Mouse (Mus musculus) liver, embryonic 11.5 days (tissue): ENCODE data around the gene Polr1d. TPM values are rescaled to one million over a fixed set of nuclear protein-coding genes. Genes with fewer than 3 reads are reported as not detected.

ENCODE experiments used
- ATAC-seq: fragments of 200-750 bp; cut with Nextera tagmentation; replicated peaks from 2 replicates; pipeline ENCODE4 v1.8.0; 2017; ENCODE audit warnings: moderate number of reproducible peaks, mild to moderate bottlenecking, moderate TSS enrichment, moderate library complexity; ENCODE audit not compliant: low FRiP score
- DNase-seq: peaks from one replicate; pipeline ENCODE4 v3.0.0-alpha.2; 2017; ENCODE audit warnings: low spot score
- H3K27ac ChIP-seq: fragments of 300-500 bp; sonication (generic); 2 replicates; pipeline ENCODE4 v1.5.1; 2014; ENCODE audit warnings: mild to moderate bottlenecking, low read depth, low read length, control low read depth
- H3K27me3 ChIP-seq: fragments of 300-500 bp; sonication (generic); replicated peaks from 2 replicates; pipeline ENCODE4 v1.6.1; 2014; ENCODE audit warnings: low read length, mixed read lengths; ENCODE audit not compliant: control insufficient read depth, insufficient read depth
- H3K36me3 ChIP-seq: fragments of 300-500 bp; sonication (generic); 2 replicates; pipeline ENCODE4 v1.6.1; 2014; ENCODE audit warnings: mild to moderate bottlenecking, low read length, moderate library complexity, mixed read lengths; ENCODE audit not compliant: control insufficient read depth, insufficient read depth
- H3K4me1 ChIP-seq: fragments of 300-500 bp; sonication (generic); replicated peaks from 2 replicates; pipeline ENCODE4 v1.6.1; 2014; ENCODE audit warnings: low read length, mixed read lengths; ENCODE audit not compliant: control insufficient read depth, insufficient read depth
- H3K4me2 ChIP-seq: fragments of 300-500 bp; sonication (generic); 2 replicates; pipeline ENCODE4 v1.6.1; 2014; ENCODE audit warnings: mild to moderate bottlenecking, control low read depth, moderate library complexity
- H3K4me3 ChIP-seq: fragments of 300-500 bp; sonication (generic); 2 replicates; pipeline ENCODE4 v1.5.1; 2014; ENCODE audit warnings: low read depth, low read length, control low read depth
- H3K9ac ChIP-seq: fragments of 300-500 bp; sonication (generic); 2 replicates; pipeline ENCODE4 v1.6.1; 2014; ENCODE audit warnings: low read depth, low read length, control low read depth
- H3K9me3 ChIP-seq: fragments of 300-500 bp; sonication (generic); 2 replicates; pipeline ENCODE4 v1.6.1; 2016; ENCODE audit warnings: low read length, inconsistent platforms, mixed read lengths; ENCODE audit not compliant: control insufficient read depth
- WGBS: fragments of 180-500 bp; shearing (Covaris S2); extraction: QIAGEN DNeasy Blood & Tissue Kit; methylation state at CpG from one replicate; pipeline ENCODE4 v1.1.7; 2014; 5-methylcytosine and 5-hydroxymethylcytosine counted together
- polyA plus RNA-seq: library from polyadenylated mRNA; unstranded; fragments of >200 nt; fragmentation: Nextera tagmentation; extraction: Ambion mirVana; gene quantifications from 2 replicates; pipeline ENCODE4 v1.2.1, GENCODE M21; 2014

Polr1d gene
- polyA plus RNA-seq, 1 experiment from 2014 or later = 180 TPM

DNA sequence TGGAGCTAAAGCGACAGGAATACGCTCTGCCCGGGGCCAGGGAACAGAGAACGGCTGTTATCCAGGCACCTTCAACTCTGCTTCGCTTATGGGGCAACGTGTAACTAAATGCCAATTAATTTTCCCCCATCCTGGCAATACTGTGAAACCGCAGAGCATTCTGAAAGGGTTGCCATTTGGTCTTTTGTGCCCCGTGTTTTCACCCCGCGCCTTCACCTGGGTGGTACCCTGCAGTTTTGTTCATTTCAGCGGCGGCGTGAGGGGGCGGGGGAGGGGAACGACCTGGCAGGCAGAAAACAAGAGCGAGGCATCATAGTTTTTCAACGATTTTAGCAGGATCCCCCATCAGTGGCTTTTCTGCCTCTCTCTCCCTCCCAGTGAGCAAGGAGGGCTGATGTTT lies 56.8 kb downstream of the Polr1d start:
- ATAC-seq (no peak), DNase-seq (no peak)
- Histone ChIP-seq H3K9me3 (0 out of 2 replicates have a peak, but pooled peaks cover 2% of the 10 kb centered on the region), H3K4me3 (no peak overlapping the region), H3K9ac (no peak overlapping the region), H3K4me2 (peak overlapping the region; percentile 38; the same call in 1 of the 2 replicates), H3K4me1 (no peaks in the 10 kb centered on the region), H3K27ac (no peak overlapping the region), H3K36me3 (no peaks in the 10 kb centered on the region), H3K27me3 (0 out of 2 replicates have a peak, but pooled peaks cover 2% of the 10 kb centered on the region)
- WGBS = 29% methylated on average over 17 of the region's 17 CpGs

GRCm38 (mm10) chr5:147134341-147135088 lies 57.7 kb downstream of the Polr1d start:
- no peak for ATAC-seq
- H3K4me2 ChIP-seq = no peak overlapping the region
- H3K4me1 ChIP-seq = no peaks in the 10 kb centered on the region
- no peak overlapping the region for H3K4me3 ChIP-seq
- no peaks in the 10 kb centered on the region for H3K36me3 ChIP-seq
- no peak for DNase-seq
- H3K27me3 ChIP-seq = 0 out of 2 replicates have a peak, but pooled peaks cover 2% of the 10 kb centered on the region
- no peak overlapping the region for H3K9ac ChIP-seq
- H3K27ac ChIP-seq = no peak overlapping the region
- H3K9me3 ChIP-seq = 0 out of 2 replicates have a peak, but pooled peaks cover 2% of the 10 kb centered on the region
- WGBS = 58% methylated on average over 8 of the region's 8 CpGs

- Histone ChIP-seq H3K9me3 (0 out of 2 replicates have a peak, but pooled peaks cover 2% of the 10 kb centered on the region), H3K36me3 (no peaks in the 10 kb centered on the region), H3K4me1 (no peaks in the 10 kb centered on the region), H3K4me3 (no peak overlapping the region), H3K4me2 (no peak overlapping the region), H3K9ac (no peak overlapping the region), H3K27ac (no peak overlapping the region), H3K27me3 (0 out of 2 replicates have a peak, but pooled peaks cover 2% of the 10 kb centered on the region)
- ATAC-seq (no peak), DNase-seq (no peak)
- 90% methylated on average over 3 of the region's 3 CpGs for WGBS
Observed at GRCm38 (mm10) chr5:147135089-147135446, 58.2 kb downstream of the Polr1d start.

DNA sequence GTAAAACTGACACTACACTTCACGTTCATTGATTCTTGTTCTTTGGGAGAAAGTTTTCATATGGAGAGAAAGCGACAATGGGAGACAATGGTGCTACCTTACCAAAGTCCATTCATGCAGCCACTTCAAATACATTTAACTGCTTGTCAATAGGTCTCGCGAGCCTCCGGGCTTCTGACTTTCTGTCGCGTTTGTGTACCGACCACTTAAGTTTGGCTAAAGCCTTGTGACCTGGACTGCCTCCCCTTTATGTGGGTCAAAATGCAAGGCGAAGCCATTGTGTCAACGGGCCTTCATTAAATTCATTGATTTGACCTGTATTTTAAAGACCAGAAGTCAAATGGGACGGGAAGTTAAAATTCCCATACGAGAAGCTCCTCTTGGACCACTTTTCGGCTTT lies 59.1 kb downstream of the Polr1d start:
- Histone ChIP-seq H3K36me3 (no peaks in the 10 kb centered on the region), H3K4me1 (no peaks in the 10 kb centered on the region), H3K9ac (no peak overlapping the region), H3K27ac (no peak overlapping the region), H3K4me3 (no peak overlapping the region), H3K4me2 (no peak overlapping the region), H3K9me3 (0 out of 2 replicates have a peak, but pooled peaks cover 2% of the 10 kb centered on the region), H3K27me3 (0 out of 2 replicates have a peak, but pooled peaks cover 2% of the 10 kb centered on the region)
- ATAC-seq (no peak), DNase-seq (no peak)
- WGBS = 71% methylated on average over 13 of the region's 13 CpGs

DNA sequence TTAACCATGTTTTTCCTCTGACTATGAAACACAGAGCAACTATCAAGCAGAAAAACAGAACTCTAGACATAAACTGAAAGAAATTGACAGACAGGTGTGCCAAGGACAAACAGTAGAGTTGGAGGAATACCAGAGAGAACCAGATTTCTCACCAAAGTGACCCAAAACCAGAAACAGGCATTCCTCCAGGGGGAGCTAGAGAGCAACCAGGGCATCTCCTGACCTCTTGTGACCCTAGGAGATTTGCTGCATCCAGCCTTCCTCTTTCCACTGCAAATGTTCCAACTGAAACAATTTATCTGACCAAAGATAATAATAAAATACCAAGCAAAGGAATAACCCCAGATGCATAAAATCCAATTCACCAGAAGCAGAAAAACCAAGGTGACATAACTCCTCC lies 70.5 kb downstream of the Polr1d start:
- Histone ChIP-seq H3K4me3 (no peak overlapping the region), H3K4me2 (no peak overlapping the region), H3K36me3 (no peaks in the 10 kb centered on the region)

GRCm38 (mm10) chr5:147154806-147155371 lies 78.0 kb downstream of the Polr1d start:
- H3K4me3 ChIP-seq = no peak overlapping the region
- ATAC-seq (no peak), DNase-seq (no peak)

More for the DNA sequence above, 70.5 kb downstream of the Polr1d start:
- DNase-seq = no peak
- Histone ChIP-seq H3K27me3 (no peaks in the 10 kb centered on the region), H3K27ac (no peak overlapping the region), H3K9ac (no peak overlapping the region), H3K4me1 (no peaks in the 10 kb centered on the region), H3K9me3 (no peaks in the 10 kb centered on the region)
- ATAC-seq = no peak

DNA sequence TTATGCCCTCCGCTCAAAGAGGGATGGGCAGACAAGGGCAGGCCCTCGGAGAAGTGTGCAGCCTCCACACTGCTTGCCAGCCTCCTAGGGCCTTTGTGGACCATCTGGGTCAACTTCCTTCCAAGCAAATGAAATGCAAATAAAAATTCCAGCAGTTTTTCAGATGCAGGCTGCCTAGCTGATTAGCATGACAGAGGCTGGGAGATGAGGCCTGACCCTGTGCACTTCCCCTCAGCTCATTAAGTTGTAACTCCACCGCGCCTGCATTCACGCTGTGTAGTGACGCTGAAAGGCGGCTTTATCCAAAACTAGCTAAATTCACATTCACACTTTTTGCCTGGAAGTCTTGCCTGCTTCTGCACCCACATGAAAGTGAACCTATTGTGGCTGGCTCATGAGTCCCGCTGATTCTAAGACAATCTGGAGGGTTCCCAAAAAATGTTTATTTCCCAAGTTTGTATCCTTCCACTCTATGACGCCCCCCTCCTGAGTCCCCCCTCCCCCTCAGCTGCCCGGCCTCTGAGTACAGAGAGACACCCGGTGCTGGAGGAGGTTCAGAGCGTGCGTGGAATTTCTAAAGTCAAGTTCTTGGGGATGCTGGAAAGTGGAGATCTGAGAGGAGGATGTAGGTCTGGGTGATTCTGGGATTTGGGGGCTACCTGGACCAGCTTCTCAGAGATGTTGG lies 78.7 kb downstream of the Polr1d start:
- H3K9ac ChIP-seq = no peak overlapping the region
- DNase-seq (no peak), ATAC-seq (no peak)
- H3K4me1 ChIP-seq = no peaks in the 10 kb centered on the region
- no peaks in the 10 kb centered on the region for H3K36me3 ChIP-seq
- no peak overlapping the region for H3K4me3 ChIP-seq
- no peaks in the 10 kb centered on the region for H3K9me3 ChIP-seq
- WGBS = 24% methylated on average over 13 of the region's 13 CpGs
- peaks cover 9% of the 10 kb centered on the region for H3K27me3 ChIP-seq
- no peak overlapping the region for H3K27ac ChIP-seq
- H3K4me2 ChIP-seq = no peak overlapping the region

More at GRCm38 (mm10) chr5:147154806-147155371, 78.0 kb downstream of the Polr1d start:
- no peaks in the 10 kb centered on the region for H3K9me3 ChIP-seq
- H3K4me2 ChIP-seq = no peak overlapping the region
- no peaks in the 10 kb centered on the region for H3K4me1 ChIP-seq
- no peak overlapping the region for H3K27ac ChIP-seq
- no peak overlapping the region for H3K9ac ChIP-seq
- H3K27me3 ChIP-seq = peaks cover 9% of the 10 kb centered on the region
- 16% methylated on average over 13 of the region's 13 CpGs for WGBS
- no peaks in the 10 kb centered on the region for H3K36me3 ChIP-seq

DNA sequence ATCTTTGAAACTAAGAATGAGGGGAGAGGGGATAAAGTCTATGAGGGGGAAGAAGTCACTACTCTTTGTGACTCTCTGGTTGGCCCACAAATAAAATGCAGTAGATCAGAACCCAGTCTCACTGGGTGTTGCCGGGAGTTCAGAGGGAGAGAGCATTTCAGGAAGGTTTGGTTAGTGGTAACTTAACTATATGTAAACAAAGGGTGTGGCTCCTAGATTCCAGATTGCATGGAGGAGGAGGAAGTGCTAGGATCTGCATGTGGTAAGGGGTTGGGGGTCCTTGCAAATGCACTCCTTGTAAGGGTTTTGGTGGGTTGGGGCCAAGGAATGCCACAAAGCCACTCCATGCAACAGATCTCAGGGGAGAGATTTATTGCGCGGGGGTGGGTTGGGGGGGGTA lies 79.5 kb downstream of the Polr1d start:
- H3K27ac ChIP-seq = no peak overlapping the region
- H3K4me3 ChIP-seq = no peak overlapping the region
- no peaks in the 10 kb centered on the region for H3K9me3 ChIP-seq
- H3K27me3 ChIP-seq = peaks cover 9% of the 10 kb centered on the region
- DNase-seq = no peak
- WGBS = 36% methylated on average over 3 of the region's 3 CpGs
- no peaks in the 10 kb centered on the region for H3K4me1 ChIP-seq
- H3K9ac ChIP-seq = no peak overlapping the region
- ATAC-seq = no peak
- H3K4me2 ChIP-seq = no peak overlapping the region
- H3K36me3 ChIP-seq = no peaks in the 10 kb centered on the region
